Mouse (Mus musculus): ENCODE measurements around the gene Gm10553.
"Not testable (repeated sequence)": the region's sequence is repeated elsewhere in the genome, so short reads cannot be mapped to it uniquely, and the experiment has no call there.

The Gm10553 gene

DNA sequence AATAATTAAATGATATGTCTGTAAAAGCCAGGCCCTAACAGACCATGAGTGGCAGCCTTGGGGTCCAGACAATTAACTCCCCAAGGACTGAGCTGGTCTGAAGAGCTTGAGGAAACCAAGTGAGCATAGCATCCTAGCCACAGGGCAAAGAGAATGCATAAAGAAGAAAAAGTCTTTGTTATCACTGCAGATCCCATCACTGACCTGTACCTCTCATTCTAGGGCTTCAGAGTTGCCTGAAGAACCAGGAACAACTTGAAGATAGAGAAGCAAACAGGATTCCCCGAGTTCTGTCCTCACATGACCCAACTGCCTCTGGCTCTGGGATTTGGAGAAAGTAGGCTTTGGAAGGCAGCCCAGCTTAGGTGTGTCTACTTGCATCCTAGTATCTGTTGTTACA lies at the start of gene Gm10553:
TSS of gene Gm10553 (plus strand) at position 301 of the 400 bp plus-strand sequence.
- not testable (repeated sequence) for DNase-seq (ENCODE audit: low spot score)

DNA sequence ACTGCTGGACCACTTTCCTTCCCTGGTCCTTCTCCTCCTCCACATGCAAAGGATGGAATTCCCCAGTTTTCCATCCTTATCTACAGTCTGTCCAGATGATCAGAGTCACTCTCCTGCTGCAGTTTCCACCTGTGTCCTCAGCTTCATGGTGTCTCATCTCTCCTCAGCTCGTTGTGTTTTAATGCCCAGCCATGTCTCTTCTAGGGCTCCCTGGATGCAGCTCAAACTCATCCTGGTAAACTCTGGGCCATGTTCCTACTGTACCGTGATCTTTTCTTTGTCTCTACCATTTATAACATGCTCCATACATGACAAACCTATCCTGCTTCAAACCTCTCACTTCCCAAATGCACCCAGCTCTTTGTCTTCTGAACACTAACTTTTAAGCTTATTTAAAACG lies 28.3 kb upstream of the Gm10553 start:
- not testable (repeated sequence) for DNase-seq (ENCODE audit: low spot score)

DNA sequence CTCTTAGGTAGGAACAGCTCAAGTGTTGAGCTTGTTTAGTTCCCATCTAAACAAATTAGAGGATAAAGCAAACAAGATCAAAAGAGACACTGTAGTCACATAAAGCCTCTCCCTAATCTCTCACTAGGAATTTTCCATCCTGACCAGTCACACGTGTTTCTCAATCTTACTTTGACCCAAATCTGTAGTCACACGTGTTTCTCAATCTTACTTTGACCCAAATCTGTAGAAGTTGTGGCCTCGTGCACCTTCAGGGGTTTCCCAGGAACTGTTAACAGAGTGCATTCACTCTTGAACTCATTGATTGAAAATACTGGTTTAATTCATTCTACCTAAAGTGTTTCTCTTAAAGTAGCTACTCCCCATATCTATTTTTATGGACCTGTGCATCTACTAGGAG lies 26.9 kb upstream of the Gm10553 start:
- DNase-seq (ENCODE audit: low spot score), result not testable (repeated sequence)

DNA sequence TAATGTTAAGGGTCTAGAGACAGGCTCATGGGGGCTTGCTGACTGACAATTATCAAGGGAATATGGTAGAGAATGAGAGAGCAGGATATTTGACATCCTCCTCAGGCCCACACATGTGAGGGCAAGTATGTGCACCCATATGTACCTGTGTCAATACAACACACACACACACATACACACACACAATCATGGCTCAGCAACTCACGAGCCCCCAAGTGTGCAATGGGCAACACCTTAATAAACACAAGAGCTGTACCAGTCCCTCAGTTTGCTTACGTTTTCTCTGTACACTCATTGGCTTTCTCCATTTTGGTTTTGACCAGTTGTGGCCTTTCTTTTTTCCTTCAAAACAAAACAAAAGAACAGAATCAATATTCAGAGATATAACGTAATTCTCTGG lies 15.2 kb upstream of the Gm10553 start:
- DNase-seq (ENCODE audit: low spot score), result not testable (repeated sequence)

DNA sequence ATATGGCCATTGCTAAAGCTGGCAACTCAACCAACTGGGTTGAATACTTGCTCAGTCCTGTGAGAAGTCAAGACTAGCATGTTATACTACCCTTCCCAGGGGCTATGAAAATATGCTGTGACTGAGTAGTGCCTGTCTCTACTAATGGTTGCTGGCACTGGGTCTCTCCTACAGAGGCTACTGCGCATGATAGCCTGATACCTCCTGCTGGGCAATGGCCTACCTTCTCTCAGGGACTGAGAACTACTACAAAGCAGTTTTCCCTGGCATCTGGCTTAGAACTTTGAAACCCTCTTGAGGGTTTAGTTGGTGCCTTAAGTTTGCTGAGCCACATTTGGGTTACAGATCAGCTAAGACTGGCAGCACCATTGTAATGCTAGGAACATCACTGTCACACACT lies 13.8 kb upstream of the Gm10553 start:
- DNase-seq (ENCODE audit: low spot score), result not testable (repeated sequence)

DNA sequence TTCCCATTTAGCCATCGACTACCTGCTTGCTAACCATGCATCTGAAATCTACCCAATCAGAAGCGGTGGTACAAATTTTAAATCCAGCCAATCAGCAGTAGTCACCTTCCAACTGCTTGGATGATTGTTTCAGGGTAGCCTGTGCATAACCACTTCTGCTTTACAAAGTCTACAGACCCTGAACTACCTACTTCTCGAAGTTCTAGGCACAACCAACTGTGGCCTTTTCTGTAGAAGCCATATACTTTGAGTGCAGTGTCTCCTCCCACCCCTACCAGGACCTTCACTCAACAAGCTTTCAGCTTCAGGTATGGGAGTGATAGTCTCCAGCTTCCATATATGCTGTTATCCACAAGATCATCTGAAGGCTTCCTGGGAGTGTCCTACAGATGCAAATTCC lies 7.8 kb upstream of the Gm10553 start:
- DNase-seq (ENCODE audit: low spot score), result not testable (repeated sequence)

DNA sequence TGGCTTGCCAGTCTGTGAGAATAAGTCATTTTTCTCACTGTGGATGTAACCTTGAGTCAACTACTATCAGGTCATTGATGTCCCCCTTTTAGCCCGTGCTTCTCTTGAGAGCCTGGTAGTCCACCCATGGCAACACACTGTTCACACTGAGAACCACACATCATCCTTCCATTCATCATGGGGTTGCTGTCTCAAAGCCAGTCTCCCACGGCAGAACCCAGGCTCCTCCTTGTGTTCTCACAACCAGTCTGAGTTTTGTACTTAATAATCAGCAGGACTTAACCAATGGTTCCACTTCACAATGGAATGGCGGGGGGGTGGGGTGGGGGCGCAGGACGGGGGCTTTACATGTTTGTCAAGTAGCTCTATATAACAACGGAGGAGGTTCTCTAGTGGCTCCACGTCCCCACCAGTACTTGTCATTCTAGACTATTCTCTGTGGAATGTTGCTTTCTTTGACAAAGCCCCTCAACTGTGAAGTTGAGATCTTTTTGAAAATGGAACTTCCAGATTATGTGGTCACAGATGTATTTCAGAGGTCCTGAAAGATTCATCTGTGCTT lies 6.9 kb upstream of the Gm10553 start:
- not testable (repeated sequence) for DNase-seq (ENCODE audit: low spot score)

DNA sequence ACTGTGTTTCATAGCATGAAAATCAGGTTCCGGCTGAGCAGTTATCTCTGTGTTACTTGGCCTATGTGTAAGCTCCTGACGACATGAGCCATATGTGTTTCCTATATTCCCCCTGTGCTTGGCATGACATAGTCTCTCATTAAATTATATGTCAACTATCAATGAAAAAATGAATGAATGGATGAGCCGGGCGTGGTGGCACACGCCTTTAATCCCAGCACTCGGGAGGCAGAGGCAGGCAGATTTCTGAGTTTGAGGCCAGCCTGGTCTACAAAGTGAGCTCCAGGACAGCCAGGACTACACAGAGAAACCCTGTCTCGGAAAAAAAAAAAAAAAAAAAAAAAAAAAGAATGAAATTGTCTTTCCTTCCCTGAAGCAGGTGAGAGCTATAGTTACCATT lies 883 bp upstream of the Gm10553 start:
- DNase-seq (ENCODE audit: low spot score), result not testable (repeated sequence)

DNA sequence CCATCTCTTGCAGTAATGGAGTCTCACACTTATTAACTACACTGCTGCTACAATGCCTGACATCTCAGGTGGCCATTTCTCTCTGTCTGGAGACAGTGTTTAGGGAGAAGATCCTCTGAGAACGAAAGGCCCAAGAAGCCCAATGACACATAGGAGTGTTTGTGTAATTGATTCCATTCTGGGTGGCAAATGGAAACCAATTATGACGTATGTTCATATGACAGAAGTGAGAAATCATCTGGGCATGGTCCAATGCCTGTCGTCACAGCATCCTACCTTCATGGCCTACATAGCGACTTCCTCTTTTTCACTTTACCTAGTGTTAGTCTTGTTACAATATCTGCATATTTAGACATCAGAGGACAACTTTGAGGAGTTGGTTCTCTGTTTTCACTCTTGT lies 1.8 kb downstream of the Gm10553 start:
- DNase-seq (ENCODE audit: low spot score), result not testable (repeated sequence)

DNA sequence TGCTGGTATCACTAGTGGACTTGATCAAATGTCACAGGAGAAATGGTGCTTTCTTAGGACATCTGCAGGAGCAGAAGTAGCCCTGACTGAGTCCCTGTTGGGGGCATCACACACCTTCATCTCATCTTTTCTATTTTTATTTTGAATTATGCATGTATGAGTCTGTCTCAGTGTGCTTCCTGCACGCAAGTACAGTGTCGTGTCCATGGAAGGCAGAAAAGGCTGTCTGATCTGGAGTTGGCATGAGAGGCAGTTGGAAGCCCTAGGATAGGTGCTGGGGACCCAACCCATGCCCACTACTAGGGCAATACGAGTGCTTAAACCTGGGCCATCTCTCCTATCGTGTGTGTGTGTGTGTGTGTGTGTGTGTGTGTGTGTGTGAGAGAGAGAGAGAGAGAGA lies 5.4 kb downstream of the Gm10553 start:
- not testable (repeated sequence) for DNase-seq (ENCODE audit: low spot score)

DNA sequence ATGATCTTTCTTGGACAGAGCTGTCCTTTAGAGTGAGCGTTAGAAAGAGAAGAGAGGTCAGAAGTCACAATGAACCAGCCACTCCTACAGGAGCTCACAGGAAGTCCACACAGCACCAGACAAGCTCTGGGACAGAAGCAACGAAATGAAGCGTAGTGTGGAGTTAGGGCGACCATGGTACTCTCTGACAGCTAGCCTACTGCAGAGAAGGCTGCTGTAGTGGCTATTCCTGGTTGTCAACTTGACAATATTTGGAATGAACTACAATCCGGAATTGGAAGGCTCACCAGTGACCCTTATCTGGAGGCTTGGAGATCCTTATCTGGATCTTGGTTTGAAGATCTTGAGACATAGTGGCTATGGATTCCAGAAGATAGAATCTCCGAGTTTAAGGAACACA lies 6.0 kb downstream of the Gm10553 start:
- not testable (repeated sequence) for DNase-seq (ENCODE audit: low spot score)

DNA sequence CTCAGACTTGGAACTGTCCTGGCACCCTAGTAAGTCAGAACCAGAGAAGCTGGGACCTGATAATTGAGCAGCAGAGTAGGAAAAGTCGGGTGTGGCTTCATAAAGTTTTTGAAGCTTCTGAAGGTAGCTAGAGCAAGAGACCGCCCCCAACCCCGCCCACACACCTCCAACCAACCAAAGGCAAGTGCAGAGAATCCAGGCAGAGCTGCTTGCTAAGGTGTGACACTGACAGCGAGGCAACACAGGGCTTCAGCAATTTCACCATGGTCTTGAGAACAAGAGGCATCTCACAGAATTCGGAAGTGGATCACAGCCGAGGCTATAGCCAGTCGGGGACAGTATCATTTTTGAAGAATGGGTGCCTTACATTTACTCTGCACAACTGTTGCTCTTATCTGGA lies 9.8 kb downstream of the Gm10553 start, which contains the start of gene A530032D15Rik:
TSS of gene A530032D15Rik (minus strand) at position 101 of the 400 bp plus-strand sequence.
- not testable (repeated sequence) for DNase-seq (ENCODE audit: low spot score)

DNA sequence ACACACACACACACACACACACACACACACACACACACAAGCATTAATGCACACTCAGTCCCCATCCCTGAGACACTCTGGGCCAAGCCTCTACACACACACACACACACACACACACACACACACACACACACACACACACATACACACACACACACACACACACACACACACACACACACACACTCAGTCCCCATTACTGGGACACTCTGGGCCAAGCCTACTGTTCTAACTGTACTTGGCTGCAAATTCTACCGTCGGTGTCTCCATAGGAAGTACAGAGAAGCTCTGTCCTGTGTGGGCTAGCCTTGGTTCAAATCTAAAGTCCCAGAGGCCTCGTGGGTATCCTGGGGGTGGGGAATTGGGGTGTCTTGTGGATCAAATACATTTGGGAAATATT lies 10.9 kb downstream of the Gm10553 start:
- not testable (repeated sequence) for DNase-seq (ENCODE audit: low spot score)

DNA sequence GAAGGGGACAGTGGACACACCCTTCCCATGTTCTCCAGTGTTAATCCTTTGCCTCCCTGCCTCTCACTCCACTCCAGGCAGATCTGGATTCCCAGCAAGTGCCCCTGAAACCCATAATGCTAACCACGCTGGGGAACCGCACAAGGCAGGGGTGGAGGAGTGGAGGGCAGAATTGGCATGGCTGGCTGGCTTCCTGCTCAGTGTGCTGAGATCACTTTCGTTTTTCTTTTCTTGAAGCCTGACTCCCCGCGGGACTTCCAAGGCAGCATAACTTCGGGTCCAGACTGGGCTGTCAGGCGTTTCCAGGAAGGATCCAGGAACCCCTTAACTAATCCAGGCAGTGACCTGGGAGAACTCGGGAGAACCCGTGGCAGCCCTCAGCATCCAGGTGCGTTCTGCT lies 11.6 kb downstream of the Gm10553 start:
- DNase-seq (ENCODE audit: low spot score), result not testable (repeated sequence)

DNA sequence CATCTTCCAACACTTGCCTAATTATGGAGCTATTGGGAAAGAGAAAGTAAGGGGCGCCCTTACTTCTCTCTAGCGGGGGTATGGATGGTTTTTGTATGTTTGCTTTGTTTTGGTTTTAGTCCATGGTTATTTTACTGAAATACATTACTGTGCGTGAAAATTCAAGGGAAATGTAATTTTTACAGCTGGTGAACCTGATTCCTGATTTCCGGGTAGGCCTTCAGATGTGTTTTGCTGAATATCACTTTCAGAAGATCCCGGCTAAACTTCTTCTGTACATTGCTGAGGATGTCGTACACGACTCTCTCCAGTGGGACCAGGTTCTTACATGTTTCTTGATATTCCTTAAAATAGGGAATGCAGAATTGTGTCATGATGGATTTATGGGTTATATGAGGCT lies 12.3 kb downstream of the Gm10553 start:
- not testable (repeated sequence) for DNase-seq (ENCODE audit: low spot score)

DNA sequence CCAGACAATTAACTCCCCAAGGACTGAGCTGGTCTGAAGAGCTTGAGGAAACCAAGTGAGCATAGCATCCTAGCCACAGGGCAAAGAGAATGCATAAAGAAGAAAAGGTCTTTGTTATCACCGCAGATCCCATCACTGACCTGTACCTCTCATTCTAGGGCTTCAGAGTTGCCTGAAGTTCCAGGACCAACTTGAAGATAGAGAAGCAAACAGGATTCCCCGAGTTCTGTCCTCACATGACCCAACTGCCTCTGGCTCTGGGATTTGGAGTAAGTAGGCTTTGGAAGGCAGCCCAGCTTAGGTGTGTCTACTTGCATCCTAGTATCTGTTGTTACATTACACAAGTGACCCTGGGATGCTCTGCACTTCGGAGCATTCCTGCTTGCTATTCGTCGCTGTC lies 12.9 kb downstream of the Gm10553 start:
- not testable (repeated sequence) for DNase-seq (ENCODE audit: low spot score)

DNA sequence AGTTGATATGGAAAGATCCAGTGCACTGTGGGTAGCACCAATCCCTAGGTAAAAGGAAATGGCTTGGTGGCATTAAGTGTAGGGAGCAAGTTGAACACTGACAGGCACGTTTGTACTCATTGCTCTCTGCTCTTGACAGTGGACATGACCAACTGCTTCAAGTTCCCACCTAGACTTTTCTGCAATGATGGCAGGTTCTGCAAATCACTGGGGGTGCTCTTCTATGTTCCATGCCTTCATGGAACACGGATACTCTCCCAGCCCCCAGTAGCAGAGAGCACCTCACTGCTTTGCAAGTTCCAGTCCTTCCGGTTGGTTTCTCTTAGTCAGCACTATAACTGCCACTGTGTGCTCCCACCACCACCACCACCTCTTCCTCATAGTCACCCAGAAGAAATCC lies 14.1 kb downstream of the Gm10553 start:
- not testable (repeated sequence) for DNase-seq (ENCODE audit: low spot score)

DNA sequence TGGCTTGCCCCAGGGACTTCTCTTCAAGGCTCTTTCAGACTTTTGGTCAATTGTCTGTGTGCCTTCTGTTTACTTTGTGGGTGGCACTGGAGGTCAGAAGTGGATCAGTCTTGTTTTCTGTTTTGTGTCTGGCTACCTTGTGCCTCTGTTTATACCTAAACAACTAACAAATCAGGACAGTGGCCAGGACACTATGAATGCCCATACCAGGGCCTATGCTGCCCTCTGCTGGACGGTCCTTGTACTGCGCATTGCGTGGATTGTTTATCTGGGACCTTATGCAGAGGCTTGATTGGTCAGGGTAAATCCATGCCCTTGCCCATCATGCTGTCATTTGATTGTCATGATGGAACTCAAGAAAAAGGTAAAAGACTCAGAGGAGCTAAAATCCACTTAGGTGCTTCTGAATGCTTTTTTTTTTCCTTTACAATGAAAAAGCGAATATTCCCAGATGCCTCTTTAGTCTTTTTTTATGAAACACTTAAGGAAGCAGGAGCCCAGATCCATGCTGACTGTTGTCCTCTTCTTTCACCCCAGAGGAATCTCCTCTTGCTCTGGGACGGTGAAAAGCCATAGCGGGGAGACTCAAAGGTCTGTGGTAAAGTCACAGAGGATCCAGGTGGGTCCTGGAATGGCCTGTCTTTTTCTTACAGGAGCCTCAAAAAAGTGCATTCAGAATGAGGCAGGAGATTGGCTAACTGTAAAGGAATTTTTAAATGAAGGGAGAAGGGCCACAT lies 14.9 kb downstream of the Gm10553 start:
- not testable (repeated sequence) for DNase-seq (ENCODE audit: low spot score)

DNA sequence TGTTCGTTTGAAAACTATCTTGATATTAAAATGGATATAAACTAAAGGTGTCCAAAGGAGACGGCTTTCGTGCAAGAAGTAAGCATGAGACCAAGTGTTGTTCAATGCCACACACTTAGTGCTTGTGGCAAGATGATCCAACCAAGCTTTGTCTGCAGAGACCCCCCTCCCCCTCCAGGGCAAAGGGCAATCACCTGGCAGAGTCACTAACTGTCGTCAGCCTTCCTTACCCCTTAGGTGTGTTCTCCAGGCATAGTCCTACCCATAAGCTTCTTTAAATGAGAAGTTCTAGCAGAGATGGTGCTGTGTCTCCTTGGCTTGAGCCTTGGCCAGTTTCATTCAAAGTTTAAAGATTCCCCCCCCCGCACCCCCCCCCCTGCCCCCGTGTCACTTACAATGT lies 17.6 kb downstream of the Gm10553 start:
- not testable (repeated sequence) for DNase-seq (ENCODE audit: low spot score)

DNA sequence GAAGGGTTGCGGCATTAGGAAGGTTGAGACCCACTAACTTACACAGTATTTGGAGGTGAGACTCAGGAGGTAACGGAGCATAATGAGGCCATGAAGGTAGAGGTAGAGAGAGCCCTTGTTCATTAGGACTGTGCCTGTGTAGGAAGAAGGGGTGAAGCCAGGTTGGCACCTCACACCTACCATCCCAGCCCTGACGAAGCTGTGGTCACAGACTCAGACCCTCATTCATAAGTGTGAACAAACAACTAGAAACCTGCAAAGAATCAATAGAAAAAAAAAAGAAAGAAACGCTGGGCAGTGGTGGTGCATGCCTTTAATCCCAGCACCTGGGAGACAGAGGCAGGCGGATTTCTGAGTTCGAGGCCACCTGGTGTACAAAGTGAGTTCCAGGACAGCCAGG lies 18.4 kb downstream of the Gm10553 start:
- DNase-seq (ENCODE audit: low spot score), result not testable (repeated sequence)

DNA sequence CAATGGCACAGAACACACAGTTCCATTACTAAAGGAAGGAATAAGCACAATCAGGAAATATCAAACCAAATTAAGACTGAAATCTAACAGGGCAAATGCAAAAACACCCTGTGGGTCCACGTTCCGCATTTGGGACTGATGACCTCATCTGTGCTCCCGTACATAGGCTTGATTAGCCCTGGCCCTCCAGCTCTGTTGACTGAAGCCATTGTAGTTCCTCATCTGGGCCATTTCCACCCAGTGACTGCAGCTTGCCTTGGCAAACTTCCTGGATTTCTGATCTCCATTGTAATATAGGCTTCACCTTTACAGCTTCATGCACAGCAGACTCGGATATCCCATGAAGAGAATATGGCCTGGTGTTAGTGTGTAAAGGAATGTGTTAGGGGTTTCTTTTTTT lies 21.9 kb downstream of the Gm10553 start:
- DNase-seq (ENCODE audit: low spot score), result not testable (repeated sequence)

DNA sequence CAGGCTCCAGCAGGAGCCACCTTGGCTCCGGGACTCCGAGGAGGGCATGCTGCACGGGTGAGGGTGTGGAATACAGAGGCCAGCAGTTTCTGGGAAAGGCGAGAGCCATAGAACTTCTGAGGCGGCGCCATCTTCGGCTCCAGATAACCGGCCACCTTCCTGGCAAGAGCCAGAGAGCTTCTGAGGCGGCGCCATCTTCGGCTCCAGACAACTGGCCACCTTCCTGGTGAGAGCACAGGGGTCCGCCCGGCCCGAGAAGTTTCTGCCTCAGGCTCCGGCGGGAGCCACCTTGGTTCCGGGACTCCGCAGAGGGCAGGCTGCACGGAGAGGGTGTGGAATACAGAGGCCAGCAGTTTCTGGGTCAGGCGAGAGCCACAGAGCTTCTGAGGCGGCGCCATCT lies 33.7 kb downstream of the Gm10553 start:
- DNase-seq (ENCODE audit: low spot score), result not testable (repeated sequence)
